Mouse (Mus musculus): Measurements from ENCODE around the gene Mnat1. TPM values are rescaled to one million over a fixed set of nuclear protein-coding genes. Genes with fewer than 3 reads are reported as not detected.

Gene Mnat1
- polyA plus RNA-seq, 1 experiment from 2014 or later: 26.7 TPM

DNA sequence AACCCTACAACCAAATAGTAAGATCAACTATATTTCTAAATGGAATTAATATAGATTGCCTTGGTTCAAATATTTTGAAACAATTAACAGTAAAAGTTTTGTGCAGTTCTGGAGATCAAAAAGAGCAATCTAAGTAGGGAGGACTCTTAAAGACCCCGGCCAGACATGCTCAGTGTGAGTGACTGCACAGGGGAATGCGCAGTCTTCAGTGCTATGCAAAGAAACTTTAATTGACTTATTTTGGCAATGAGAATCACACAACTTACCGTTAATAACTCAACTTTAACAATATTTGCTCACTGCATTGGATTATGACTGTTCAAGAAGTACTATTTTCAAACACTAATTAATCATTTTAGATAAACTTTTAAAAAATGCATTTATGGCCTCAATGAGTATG lies 146.0 kb downstream of the Mnat1 start:
- DNase-seq (ENCODE audit: low spot score) (no peak), ATAC-seq (no peak)
- Histone ChIP-seq H3K4me1 (ENCODE audit: control insufficient read depth, insufficient read depth, low read length) (no peaks in the 10 kb centered on the region), H3K27ac (ENCODE audit: low read depth, low read length) (no peak overlapping the region), H3K9me3 (replicated peaks; ENCODE audit: control insufficient read depth, low read length) (no peaks in the 10 kb centered on the region), H3K4me2 (ENCODE audit: low read length) (no peak overlapping the region), H3K9ac (ENCODE audit: low read length) (no peak overlapping the region), H3K27me3 (replicated peaks; ENCODE audit: control insufficient read depth, insufficient read depth, low read length) (no peaks in the 10 kb centered on the region), H3K4me3 (ENCODE audit: low read depth, low read length) (no peak overlapping the region), H3K36me3 (ENCODE audit: control insufficient read depth, insufficient read depth, low read length) (0 out of 2 replicates have a peak, but pooled peaks cover 3% of the 10 kb centered on the region)
- WGBS: 90% methylated on average over 3 of the region's 3 CpGs

DNA sequence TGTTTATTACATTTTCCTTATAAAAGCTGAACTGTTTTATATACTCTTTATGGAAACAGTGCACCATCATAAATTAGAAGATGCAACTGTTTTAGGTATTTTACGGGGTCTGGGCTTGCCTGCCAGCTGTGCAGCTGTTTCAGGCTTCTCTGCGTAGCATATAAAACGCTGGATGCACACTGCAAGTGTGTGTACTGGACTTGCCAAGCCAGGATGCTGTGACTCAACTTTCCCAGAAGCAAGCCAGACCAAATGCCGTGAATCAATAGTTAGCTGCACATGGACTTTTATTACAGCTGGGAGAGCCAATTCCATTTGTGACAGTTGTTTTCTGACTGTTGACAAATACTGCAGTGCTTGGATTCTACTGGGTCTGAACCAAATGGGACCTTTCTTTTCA lies 146.4 kb downstream of the Mnat1 start:
- H3K27me3 ChIP-seq (replicated peaks; ENCODE audit: control insufficient read depth, insufficient read depth, low read length): no peaks in the 10 kb centered on the region
- H3K36me3 ChIP-seq (ENCODE audit: control insufficient read depth, insufficient read depth, low read length): 0 out of 2 replicates have a peak, but pooled peaks cover 3% of the 10 kb centered on the region
- H3K9ac ChIP-seq (ENCODE audit: low read length): no peak overlapping the region
- H3K4me2 ChIP-seq (ENCODE audit: low read length): no peak overlapping the region
- no peak overlapping the region for H3K4me3 ChIP-seq (ENCODE audit: low read depth, low read length)
- no peaks in the 10 kb centered on the region for H3K9me3 ChIP-seq (replicated peaks; ENCODE audit: control insufficient read depth, low read length)
- no peak overlapping the region for H3K27ac ChIP-seq (ENCODE audit: low read depth, low read length)
- no peak for DNase-seq (ENCODE audit: low spot score)
- 88% methylated on average over 4 of the region's 4 CpGs for WGBS
- no peaks in the 10 kb centered on the region for H3K4me1 ChIP-seq (ENCODE audit: control insufficient read depth, insufficient read depth, low read length)
- no peak for ATAC-seq

DNA sequence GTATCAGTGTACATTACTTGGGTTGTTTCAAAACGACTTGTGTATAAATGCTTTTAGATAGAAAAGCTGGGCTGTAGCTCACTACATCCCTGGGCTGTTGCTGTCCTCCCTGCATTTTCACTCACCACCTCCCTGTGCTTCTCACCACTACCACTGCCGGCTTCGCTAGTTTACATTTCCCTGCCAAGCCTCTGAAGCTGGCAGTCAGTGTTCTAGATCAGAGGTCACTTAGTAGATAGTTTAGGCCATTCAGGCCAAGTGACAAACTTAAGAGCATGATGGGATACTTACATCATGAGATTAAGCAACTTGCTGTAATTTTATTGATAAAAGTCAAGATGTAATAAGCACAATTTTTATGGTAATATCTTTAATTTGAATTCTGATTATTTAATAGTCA lies 151.4 kb downstream of the Mnat1 start:
- H3K4me1 ChIP-seq (ENCODE audit: control insufficient read depth, insufficient read depth, low read length): no peaks in the 10 kb centered on the region
- no peak overlapping the region for H3K9ac ChIP-seq (ENCODE audit: low read length)
- ATAC-seq: no peak
- peaks cover 19% of the 10 kb centered on the region for H3K36me3 ChIP-seq (ENCODE audit: control insufficient read depth, insufficient read depth, low read length)
- H3K4me2 ChIP-seq (ENCODE audit: low read length): no peak overlapping the region
- H3K27me3 ChIP-seq (replicated peaks; ENCODE audit: control insufficient read depth, insufficient read depth, low read length): no peaks in the 10 kb centered on the region
- DNase-seq (ENCODE audit: low spot score): no peak
- H3K27ac ChIP-seq (ENCODE audit: low read depth, low read length): no peak overlapping the region
- H3K9me3 ChIP-seq (replicated peaks; ENCODE audit: control insufficient read depth, low read length): no peaks in the 10 kb centered on the region
- 92% methylated on average over 3 of the region's 3 CpGs for WGBS
- no peak overlapping the region for H3K4me3 ChIP-seq (ENCODE audit: low read depth, low read length)

DNA sequence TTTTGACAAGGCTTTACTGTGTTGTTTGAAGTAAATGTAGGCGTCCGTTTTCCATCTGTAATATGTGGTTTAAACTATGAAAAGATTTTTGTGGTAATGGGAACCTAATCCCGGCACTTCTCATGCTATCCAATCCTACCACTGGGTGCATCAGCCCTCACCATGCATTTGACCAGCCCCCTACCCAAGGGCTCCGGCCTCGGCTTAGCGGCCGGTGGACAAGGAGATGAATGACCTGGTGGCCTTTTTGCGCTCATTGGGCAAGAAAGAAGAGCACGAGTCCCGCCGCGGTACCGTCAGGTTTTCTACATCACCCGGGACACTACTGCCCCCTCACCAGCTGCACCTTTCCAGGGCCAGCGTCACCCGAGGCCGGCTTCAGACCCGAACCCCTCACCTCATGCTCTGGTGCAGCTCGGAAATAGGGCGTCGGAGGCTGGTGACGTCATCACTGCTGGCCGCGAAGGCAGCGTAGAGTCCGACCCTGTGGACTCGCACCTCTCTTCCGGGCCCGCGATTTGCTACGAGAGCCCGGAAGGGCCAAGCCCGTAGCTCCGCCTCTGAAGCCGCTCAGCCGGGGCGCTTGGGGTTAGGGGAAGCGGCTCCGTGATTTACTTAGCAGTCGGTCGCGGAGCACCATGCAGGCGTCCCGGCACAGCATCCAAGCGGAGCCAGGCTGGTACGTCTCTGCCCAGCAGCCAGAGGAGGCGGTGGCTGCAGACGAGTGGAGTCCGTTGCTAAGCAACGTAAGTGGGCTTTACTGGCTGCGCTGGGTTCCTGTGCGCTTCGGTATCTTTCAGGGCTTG lies 163.0 kb downstream of the Mnat1 start, which contains the start of the genes Trmt5 and Slc38a6:
TSS of gene Trmt5 (minus strand) at position 424 of the 806 bp plus-strand sequence.
TSS of gene Slc38a6 (plus strand) at position 493 of the 806 bp plus-strand sequence.
- ATAC-seq (peak; percentile 98), DNase-seq (ENCODE audit: low spot score) (peak; percentile 96)
- Histone ChIP-seq H3K4me3 (ENCODE audit: low read depth, low read length) (peak within 1 kb of the TSS; percentile 73), H3K27me3 (replicated peaks; ENCODE audit: control insufficient read depth, insufficient read depth, low read length) (no peaks in the 10 kb centered on the region), H3K9ac (ENCODE audit: low read length) (peak within 1 kb of the TSS; percentile 90), H3K36me3 (ENCODE audit: control insufficient read depth, insufficient read depth, low read length) (peaks cover 14% of the 10 kb centered on the region), H3K27ac (ENCODE audit: low read depth, low read length) (peak within 1 kb of the TSS; percentile 69), H3K9me3 (replicated peaks; ENCODE audit: control insufficient read depth, low read length) (no peaks in the 10 kb centered on the region), H3K4me1 (ENCODE audit: control insufficient read depth, insufficient read depth, low read length) (peaks cover 13% of the 10 kb centered on the region), H3K4me2 (ENCODE audit: low read length) (peak within 1 kb of the TSS; percentile 80)
- WGBS: 1% methylated on average over 52 of the region's 53 CpGs

- H3K9me3 ChIP-seq (replicated peaks; ENCODE audit: control insufficient read depth, low read length): no peaks in the 10 kb centered on the region
- ATAC-seq (no peak), DNase-seq (ENCODE audit: low spot score) (no peak)
- H3K4me2 ChIP-seq (ENCODE audit: low read length): peak overlapping the region; percentile 80
- H3K9ac ChIP-seq (ENCODE audit: low read length): peak overlapping the region; percentile 90; the same call in 1 of the 2 replicates
- H3K36me3 ChIP-seq (ENCODE audit: control insufficient read depth, insufficient read depth, low read length): peaks cover 4% of the 10 kb centered on the region; the same call in 1 of the 2 replicates
- H3K27ac ChIP-seq (ENCODE audit: low read depth, low read length): no peak overlapping the region
- WGBS: 76% methylated on average over 8 of the region's 8 CpGs
- H3K27me3 ChIP-seq (replicated peaks; ENCODE audit: control insufficient read depth, insufficient read depth, low read length): no peaks in the 10 kb centered on the region
- H3K4me3 ChIP-seq (ENCODE audit: low read depth, low read length): peak overlapping the region; percentile 73
- H3K4me1 ChIP-seq (ENCODE audit: control insufficient read depth, insufficient read depth, low read length): peaks cover 13% of the 10 kb centered on the region
Observed at GRCm38 (mm10) chr12:73287609-73288008, 164.1 kb downstream of the Mnat1 start.

DNA sequence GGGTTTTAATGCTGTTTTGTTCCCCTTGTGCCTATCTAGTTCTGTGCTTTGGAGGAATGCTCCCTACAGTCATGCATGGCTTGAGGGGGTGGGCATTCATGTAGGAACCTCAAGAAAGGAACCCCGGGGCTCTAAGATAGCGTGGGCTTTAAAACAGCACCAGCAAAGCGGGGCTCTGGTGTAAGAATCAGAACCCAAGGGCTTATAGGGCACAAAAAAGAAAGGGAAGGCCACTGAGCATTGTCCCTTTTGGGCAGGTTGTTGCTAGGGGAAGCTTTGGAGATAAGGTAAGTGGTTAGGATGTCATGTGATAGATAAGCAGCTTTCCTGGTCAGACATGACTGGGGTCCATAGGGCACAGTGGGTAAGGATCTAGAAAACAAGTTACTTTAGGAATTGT lies 165.1 kb downstream of the Mnat1 start:
- 82% methylated on average over 3 of the region's 3 CpGs for WGBS
- no peaks in the 10 kb centered on the region for H3K9me3 ChIP-seq (replicated peaks; ENCODE audit: control insufficient read depth, low read length)
- no peak for ATAC-seq

DNA sequence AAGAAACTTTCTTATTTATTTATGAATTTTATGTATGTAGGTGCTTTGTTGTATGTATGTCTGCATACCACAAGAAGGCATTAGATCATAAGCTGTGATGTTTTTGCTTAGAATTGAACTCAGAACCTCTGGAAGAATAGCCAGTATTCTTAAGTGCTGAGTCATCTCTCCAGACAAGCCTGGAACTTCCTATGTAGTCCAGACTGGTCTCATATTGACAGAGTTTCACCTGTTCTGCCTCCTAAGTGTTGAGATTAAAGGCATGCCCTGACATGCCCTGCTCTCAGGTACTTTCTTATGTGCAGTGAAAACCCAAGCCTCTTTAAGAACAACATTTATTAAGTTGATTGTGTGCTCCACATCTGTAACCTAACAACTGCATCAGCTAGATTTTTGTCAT lies 171.4 kb downstream of the Mnat1 start:
- no peak overlapping the region for H3K27ac ChIP-seq (ENCODE audit: low read depth, low read length)
- H3K9me3 ChIP-seq (replicated peaks; ENCODE audit: control insufficient read depth, low read length): no peaks in the 10 kb centered on the region
- no peak overlapping the region for H3K4me3 ChIP-seq (ENCODE audit: low read depth, low read length)
- no peak overlapping the region for H3K9ac ChIP-seq (ENCODE audit: low read length)
- no peaks in the 10 kb centered on the region for H3K4me1 ChIP-seq (ENCODE audit: control insufficient read depth, insufficient read depth, low read length)
- peaks cover 6% of the 10 kb centered on the region; the same call in 1 of the 2 replicates for H3K36me3 ChIP-seq (ENCODE audit: control insufficient read depth, insufficient read depth, low read length)
- ATAC-seq (no peak), DNase-seq (ENCODE audit: low spot score) (no peak)
- H3K4me2 ChIP-seq (ENCODE audit: low read length): no peak overlapping the region
- no peaks in the 10 kb centered on the region for H3K27me3 ChIP-seq (replicated peaks; ENCODE audit: control insufficient read depth, insufficient read depth, low read length)

More for the DNA sequence above, 165.1 kb downstream of the Mnat1 start:
- Histone ChIP-seq H3K27ac (ENCODE audit: low read depth, low read length) (no peak overlapping the region), H3K36me3 (ENCODE audit: control insufficient read depth, insufficient read depth, low read length) (peaks cover 4% of the 10 kb centered on the region; the same call in 1 of the 2 replicates), H3K4me3 (ENCODE audit: low read depth, low read length) (no peak overlapping the region), H3K27me3 (replicated peaks; ENCODE audit: control insufficient read depth, insufficient read depth, low read length) (no peaks in the 10 kb centered on the region), H3K9ac (ENCODE audit: low read length) (no peak overlapping the region), H3K4me1 (ENCODE audit: control insufficient read depth, insufficient read depth, low read length) (peaks cover 13% of the 10 kb centered on the region), H3K4me2 (ENCODE audit: low read length) (no peak overlapping the region)
- DNase-seq (ENCODE audit: low spot score): no peak

GRCm38 (mm10) chr12:73295505-73296140 lies 172.1 kb downstream of the Mnat1 start:
- Histone ChIP-seq H3K9ac (ENCODE audit: low read length) (no peak overlapping the region), H3K4me3 (ENCODE audit: low read depth, low read length) (no peak overlapping the region), H3K4me2 (ENCODE audit: low read length) (no peak overlapping the region), H3K9me3 (replicated peaks; ENCODE audit: control insufficient read depth, low read length) (no peaks in the 10 kb centered on the region), H3K4me1 (ENCODE audit: control insufficient read depth, insufficient read depth, low read length) (no peaks in the 10 kb centered on the region), H3K36me3 (ENCODE audit: control insufficient read depth, insufficient read depth, low read length) (peaks cover 6% of the 10 kb centered on the region; the same call in 1 of the 2 replicates), H3K27ac (ENCODE audit: low read depth, low read length) (no peak overlapping the region), H3K27me3 (replicated peaks; ENCODE audit: control insufficient read depth, insufficient read depth, low read length) (no peaks in the 10 kb centered on the region)
- 83% methylated on average over 11 of the region's 11 CpGs for WGBS
- ATAC-seq: no peak
- DNase-seq (ENCODE audit: low spot score): peak; percentile 17

- 90% methylated on average over 5 of the region's 5 CpGs for WGBS
- no peak overlapping the region for H3K4me3 ChIP-seq (ENCODE audit: low read depth, low read length)
Observed at GRCm38 (mm10) chr12:73298621-73299020, 175.1 kb downstream of the Mnat1 start.

More at GRCm38 (mm10) chr12:73298621-73299020, 175.1 kb downstream of the Mnat1 start:
- H3K4me1 ChIP-seq (ENCODE audit: control insufficient read depth, insufficient read depth, low read length): no peaks in the 10 kb centered on the region
- no peak overlapping the region for H3K9ac ChIP-seq (ENCODE audit: low read length)
- no peaks in the 10 kb centered on the region for H3K9me3 ChIP-seq (replicated peaks; ENCODE audit: control insufficient read depth, low read length)
- H3K36me3 ChIP-seq (ENCODE audit: control insufficient read depth, insufficient read depth, low read length): peaks cover 6% of the 10 kb centered on the region; the same call in 1 of the 2 replicates
- no peak for ATAC-seq
- H3K27ac ChIP-seq (ENCODE audit: low read depth, low read length): no peak overlapping the region
- no peak overlapping the region for H3K4me2 ChIP-seq (ENCODE audit: low read length)
- H3K27me3 ChIP-seq (replicated peaks; ENCODE audit: control insufficient read depth, insufficient read depth, low read length): no peaks in the 10 kb centered on the region
- DNase-seq (ENCODE audit: low spot score): no peak
